Mouse (Mus musculus) CH12.LX (cell line): ENCODE data around the gene Mettl6. TPM values are rescaled to one million over a fixed set of nuclear protein-coding genes. Genes with fewer than 3 reads are reported as not detected.

Source experiments
- DNase-seq: peaks from one replicate; pipeline ENCODE4 v3.0.0-alpha.2; 2013; ENCODE audit errors: extremely low read depth
- H3K27ac ChIP-seq: 2 replicates; pipeline ENCODE4 v1.5.1; 2012; ENCODE audit warnings: low read depth, mild to moderate bottlenecking, control low read depth, moderate library complexity; ENCODE audit not compliant: insufficient read depth
- H3K27me3 ChIP-seq: replicated peaks from 2 replicates; pipeline ENCODE3; 2012; ENCODE audit warnings: inconsistent platforms
- H3K36me3 ChIP-seq, 2 experiments: replicated peaks in 1 of 2; 2 replicates each; pipeline versions ENCODE3 to v1.6.1; 2012; ENCODE audit warnings: inconsistent platforms in 1 of 2, low read length in 1 of 2, mild to moderate bottlenecking in 1 of 2, mixed read lengths in 1 of 2, moderate library complexity in 1 of 2; ENCODE audit not compliant: control insufficient read depth in 1 of 2, insufficient read depth in 1 of 2
- H3K4me1 ChIP-seq, 2 experiments: 2 replicates each; pipeline ENCODE4 v1.6.1; 2012; ENCODE audit warnings: inconsistent platforms in 1 of 2, moderate library complexity in 1 of 2; ENCODE audit not compliant: insufficient read depth in 2 of 2, control insufficient read depth in 1 of 2
- H3K4me2 ChIP-seq: 2 replicates; pipeline ENCODE4 v1.6.1; 2012; ENCODE audit warnings: low read depth, mild to moderate bottlenecking, control low read depth; ENCODE audit not compliant: poor library complexity, insufficient read depth, severe bottlenecking
- H3K4me3 ChIP-seq, 3 experiments: fragments of 150-350 bp in 1 of 3; sonication (generic) in 1 of 3; replicated peaks in 1 of 3; 2 replicates each; pipeline versions ENCODE3 to v1.5.1; 2011 to 2012; ENCODE audit warnings: low read depth in 2 of 3, low read length in 2 of 3, mild to moderate bottlenecking in 2 of 3, moderate library complexity in 2 of 3, control low read depth in 1 of 3, improper control_type of control experiment in 1 of 3, inconsistent platforms in 1 of 3, mixed read lengths in 1 of 3; ENCODE audit not compliant: poor library complexity in 1 of 3
- H3K79me2 ChIP-seq: replicated peaks from 2 replicates; pipeline ENCODE4 v1.6.1; 2012; ENCODE audit warnings: mild to moderate bottlenecking, moderate library complexity; ENCODE audit not compliant: control insufficient read depth, poor library complexity, insufficient read depth, severe bottlenecking; ENCODE audit errors: extremely low read depth
- H3K9ac ChIP-seq: 2 replicates; pipeline ENCODE4 v1.6.1; 2012; ENCODE audit warnings: low read depth, mild to moderate bottlenecking, control low read depth, moderate library complexity; ENCODE audit not compliant: insufficient read depth
- H3K9me3 ChIP-seq: replicated peaks from 2 replicates; pipeline ENCODE3; 2012; ENCODE audit warnings: low read length, inconsistent platforms, mixed read lengths
- BHLHE40 ChIP-seq: IDR thresholded peaks from 2 replicates; pipeline ENCODE4 v1.6.1; 2011; ENCODE audit warnings: mild to moderate bottlenecking, low read depth, low read length, improper control_type of control experiment
- CHD2 ChIP-seq: IDR thresholded peaks from 2 replicates; pipeline ENCODE4 v1.6.1; 2011; ENCODE audit warnings: low read length, improper control_type of control experiment
- CTCF ChIP-seq, 2 experiments: IDR thresholded peaks in 1 of 2; conservative IDR thresholded peaks in 1 of 2; 2 replicates each; pipeline ENCODE4 v1.5.1; 2011 to 2012; ENCODE audit warnings: low read depth in 2 of 2, low read length in 2 of 2, improper control_type of control experiment in 1 of 2, inconsistent platforms in 1 of 2, mild to moderate bottlenecking in 1 of 2, moderate library complexity in 1 of 2
- ELF1 ChIP-seq: IDR thresholded peaks from 2 replicates; pipeline ENCODE4 v1.6.1; 2014; ENCODE audit warnings: low read depth, mild to moderate bottlenecking, inconsistent platforms, low read length, improper control_type of control experiment
- EP300 ChIP-seq: IDR thresholded peaks from 2 replicates; pipeline ENCODE4 v1.6.1; 2011; ENCODE audit warnings: low read length, improper control_type of control experiment
- GABPA ChIP-seq: IDR thresholded peaks from 2 replicates; pipeline ENCODE4 v1.6.1; 2012; ENCODE audit warnings: low read depth, low read length, improper control_type of control experiment, inconsistent platforms; ENCODE audit not compliant: insufficient replicate concordance
- IRF4 ChIP-seq: IDR thresholded peaks from 2 replicates; pipeline ENCODE4 v1.6.1; 2014; ENCODE audit warnings: low read depth, mild to moderate bottlenecking, inconsistent platforms, low read length, improper control_type of control experiment
- KAT2A ChIP-seq: IDR thresholded peaks from 2 replicates; pipeline ENCODE4 v1.6.1; 2012; ENCODE audit warnings: low read length, improper control_type of control experiment, inconsistent platforms; ENCODE audit not compliant: insufficient replicate concordance
- MAFK ChIP-seq: IDR thresholded peaks from 2 replicates; pipeline ENCODE4 v1.6.1; 2011; ENCODE audit warnings: low read length, improper control_type of control experiment; ENCODE audit not compliant: insufficient replicate concordance
- MAX ChIP-seq: IDR thresholded peaks from 2 replicates; pipeline ENCODE4 v1.6.1; 2011; ENCODE audit warnings: low read length, improper control_type of control experiment
- MEF2A ChIP-seq: IDR thresholded peaks from 2 replicates; pipeline ENCODE4 v1.6.1; 2014; ENCODE audit warnings: low read depth, mild to moderate bottlenecking, inconsistent platforms, low read length, improper control_type of control experiment, borderline replicate concordance
- MXI1 ChIP-seq: IDR thresholded peaks from 2 replicates; pipeline ENCODE4 v1.6.1; 2011; ENCODE audit warnings: mild to moderate bottlenecking, low read depth, low read length, improper control_type of control experiment
- MYC ChIP-seq: IDR thresholded peaks from 2 replicates; pipeline ENCODE4 v1.6.1; 2011; ENCODE audit warnings: low read depth, mild to moderate bottlenecking, improper control_type of control experiment, low read length
- NELFE ChIP-seq: IDR thresholded peaks from 2 replicates; pipeline ENCODE4 v1.6.1; 2011; ENCODE audit warnings: low read depth, low read length, improper control_type of control experiment
- NRF1 ChIP-seq: IDR thresholded peaks from 2 replicates; pipeline ENCODE4 v1.6.1; 2014; ENCODE audit warnings: low read depth, mild to moderate bottlenecking, inconsistent platforms, low read length, improper control_type of control experiment, moderate library complexity
- POLR2AphosphoS2 ChIP-seq: IDR thresholded peaks from 2 replicates; pipeline ENCODE4 v1.6.1; 2011; ENCODE audit warnings: low read depth, low read length, improper control_type of control experiment
- RAD21 ChIP-seq: IDR thresholded peaks from 2 replicates; pipeline ENCODE4 v1.6.1; 2011; ENCODE audit warnings: low read depth, mild to moderate bottlenecking, low read length, improper control_type of control experiment, moderate library complexity
- SMC3 ChIP-seq: IDR thresholded peaks from 2 replicates; pipeline ENCODE4 v1.6.1; 2011; ENCODE audit warnings: low read depth, low read length, improper control_type of control experiment
- TCF12 ChIP-seq: IDR thresholded peaks from 2 replicates; pipeline ENCODE4 v1.6.1; 2014; ENCODE audit warnings: low read depth, mild to moderate bottlenecking, inconsistent platforms, low read length, improper control_type of control experiment
- USF1 ChIP-seq: IDR thresholded peaks from 2 replicates; pipeline ENCODE4 v1.6.1; 2014; ENCODE audit warnings: low read depth, mild to moderate bottlenecking, inconsistent platforms, low read length, improper control_type of control experiment
- ZC3H11A ChIP-seq: IDR thresholded peaks from 2 replicates; pipeline ENCODE4 v1.6.1; 2012; ENCODE audit warnings: low read depth, mild to moderate bottlenecking, inconsistent platforms, low read length, improper control_type of control experiment
- ZKSCAN1 ChIP-seq: IDR thresholded peaks from 2 replicates; pipeline ENCODE4 v1.6.1; 2012; ENCODE audit warnings: low read depth, inconsistent platforms, low read length, improper control_type of control experiment, borderline replicate concordance
- ZMIZ1 ChIP-seq: IDR thresholded peaks from 2 replicates; pipeline ENCODE4 v1.6.1; 2012; ENCODE audit warnings: low read depth, mild to moderate bottlenecking, inconsistent platforms, low read length, improper control_type of control experiment
- dilution Hi-C: fragments of 300-500 bp; cut with MboI; formaldehyde crosslinking; loops from 2 replicates; pipeline ENCODE4 v1.14.3; 2020; ENCODE audit warnings: low sequenced_read_pairs; ENCODE audit not compliant: extremely low pct_unique_long_range_greater_than_20kb, extremely low pct_ligation_motif_present
- in situ Hi-C: fragments of 300-500 bp; cut with MboI; formaldehyde crosslinking; loops from 3 replicates; pipeline ENCODE4 v1.14.3; 2019; ENCODE audit warnings: low sequenced_read_pairs, low pct_ligation_motif_present, low pct_unique_long_range_greater_than_20kb, mixed read lengths
- polyA plus RNA-seq: library from polyadenylated mRNA; unstranded; fragments of >175 nt; gene quantifications from 2 replicates; pipeline ENCODE4 v1.2.1, GENCODE M21; 2012; ENCODE audit warnings: low read depth; ENCODE audit not compliant: insufficient read length
- total RNA-seq, 2 experiments: library from RNA; depleted of rRNA; stranded (reverse); fragments of 300-350 nt in 1 of 2; fragments of >200 nt in 1 of 2; gene quantifications; 2 replicates each; pipeline ENCODE4 v1.2.3; 2012 to 2014

Gene Mettl6
- total and polyA plus RNA-seq, 3 experiments, result 38.2 to 122 (median 69.8) TPM

DNA sequence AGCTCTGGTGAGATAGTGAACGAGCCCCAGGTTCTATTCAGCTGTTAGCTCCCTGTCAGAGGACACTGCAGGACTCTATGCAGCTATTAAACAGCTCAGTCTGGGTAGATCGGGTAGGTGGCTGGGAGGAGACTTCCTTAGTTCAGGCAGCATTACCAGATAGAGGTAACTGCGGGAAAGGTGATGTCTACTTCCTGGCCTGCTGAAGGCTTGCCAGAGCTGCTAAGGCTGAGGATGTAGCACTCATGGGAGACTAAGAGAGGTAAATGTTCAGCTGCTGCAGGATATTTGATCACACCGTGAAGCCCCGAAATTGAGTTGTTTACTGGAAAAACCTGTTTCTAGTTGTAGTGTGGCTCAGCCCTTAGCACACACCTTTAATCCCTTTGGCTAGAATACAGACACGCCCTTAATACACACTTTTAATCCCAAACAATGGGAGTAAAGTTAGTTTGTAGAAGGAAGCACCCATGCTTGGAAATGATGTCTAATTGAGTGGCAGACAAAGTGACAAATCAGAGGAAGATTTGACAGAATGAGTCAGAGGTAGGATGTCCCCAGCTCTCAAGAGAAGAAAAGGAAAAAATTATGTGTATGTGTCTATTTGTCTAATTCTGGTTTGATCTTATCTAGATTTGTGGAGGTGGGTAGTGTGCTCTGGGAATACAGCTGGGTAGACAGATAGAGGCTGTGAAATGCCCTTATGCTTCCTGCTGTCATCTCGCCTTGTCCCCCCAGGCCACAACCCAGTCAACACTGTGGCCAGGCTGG, 30.4 kb upstream of the Mettl6 start:
- Histone ChIP-seq H3K4me2 (no peak overlapping the region), H3K9ac (no peak overlapping the region), H3K27me3 (no peaks in the 10 kb centered on the region), H3K4me3 (no peak overlapping the region), H3K4me1 (peaks cover 0 to 1% of the 10 kb centered on the region in 2 experiments; a peak in 1 of 4 replicates), H3K9me3 (no peaks in the 10 kb centered on the region), H3K27ac (no peak overlapping the region), H3K36me3 (peaks cover 13 to 61% of the 10 kb centered on the region in 2 experiments), H3K79me2 (no peaks in the 10 kb centered on the region)
- in situ Hi-C loops (loop anchor here (5.0 kb wide), 1 partner anchor 72 kb away; no protein-coding TSS in a partner anchor), dilution Hi-C loops (no loop called here)
- TF ChIP-seq NRF1 (no peak), MAX (no peak), ZC3H11A (no peak), KAT2A (no peak), MEF2A (no peak)
- no peak for DNase-seq

DNA sequence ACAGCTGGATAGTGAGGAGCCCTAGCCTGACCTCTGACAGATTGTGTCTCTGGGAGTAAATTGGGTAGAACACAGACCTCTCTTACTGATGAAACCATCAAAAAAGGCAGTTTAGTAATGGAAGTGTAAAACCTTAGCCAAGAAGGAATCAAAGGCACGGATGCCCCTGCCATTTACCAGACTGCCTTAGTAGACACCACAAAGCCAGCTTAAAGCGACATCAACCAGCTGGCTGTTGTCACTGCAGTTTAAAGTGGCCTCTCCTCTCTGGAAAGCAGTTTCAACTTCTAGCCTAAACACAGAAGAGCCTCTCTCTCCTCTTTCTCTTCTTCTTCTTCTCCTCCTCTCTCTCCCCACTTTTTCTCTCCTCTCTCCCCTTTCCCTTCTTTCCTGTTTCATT, 26.5 kb upstream of the Mettl6 start:
- H3K4me3 ChIP-seq, result no peak overlapping the region
- no peak overlapping the region for H3K9ac ChIP-seq
- in situ Hi-C loops, result no loop called here
- no peak for TF ChIP-seq CTCF (conservative IDR thresholded peaks at IDR 0.05 in 1 of 2, IDR thresholded peaks at IDR 0.05 in 1 of 2; ENCODE audit: low read depth in 2 of 2, low read length in 2 of 2)
- no peak for TF ChIP-seq MYC
- no peak for TF ChIP-seq MAFK
- TF ChIP-seq EP300, result no peak
- no peak for TF ChIP-seq NELFE
- dilution Hi-C loops, result no loop called here
- no peak for DNase-seq
- no peaks in the 10 kb centered on the region for H3K27me3 ChIP-seq
- no peaks in the 10 kb centered on the region for H3K9me3 ChIP-seq
- H3K79me2 ChIP-seq, result no peaks in the 10 kb centered on the region
- peaks cover 13 to 36% of the 10 kb centered on the region in 2 experiments for H3K36me3 ChIP-seq
- H3K27ac ChIP-seq, result no peak overlapping the region
- H3K4me2 ChIP-seq, result no peak overlapping the region
- H3K4me1 ChIP-seq, result peaks cover 0 to 9% of the 10 kb centered on the region in 2 experiments; a peak in 1 of 4 replicates

DNA sequence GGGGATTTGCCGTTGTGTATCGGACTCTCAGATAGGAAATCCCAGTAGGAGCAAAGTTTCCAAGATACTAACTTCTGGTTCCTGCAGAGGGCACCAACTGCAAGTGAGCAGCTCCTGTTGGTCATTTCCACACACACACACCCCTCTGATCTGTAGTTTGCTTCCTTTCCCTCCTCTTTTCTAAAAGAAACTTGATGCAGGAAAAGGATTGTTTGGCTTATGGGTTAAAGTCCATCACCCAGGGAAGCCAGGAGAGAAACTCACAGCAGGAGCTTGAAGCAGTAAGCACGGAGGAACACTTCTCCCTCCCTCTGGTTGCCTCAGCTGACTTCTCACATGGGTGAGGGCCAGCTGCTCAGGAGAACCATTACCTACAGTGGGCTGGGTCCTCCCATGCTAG, 24.3 kb upstream of the Mettl6 start:
- in situ Hi-C loops (loop anchor here (10.0 kb wide), 1 partner anchor 266 kb away; no protein-coding TSS in a partner anchor), dilution Hi-C loops (no loop called here)
- TF ChIP-seq ZKSCAN1 (no peak), POLR2AphosphoS2 (no peak), MAFK (no peak), MXI1 (no peak), RAD21 (peak; percentile 89), CHD2 (no peak), USF1 (no peak), CTCF (conservative IDR thresholded peaks at IDR 0.05 in 1 of 2, IDR thresholded peaks at IDR 0.05 in 1 of 2; ENCODE audit: low read depth in 2 of 2, low read length in 2 of 2) (peak; percentile 18 to 88; a peak in 2 of 4 replicates), ZC3H11A (peak; percentile 65), NELFE (peak; percentile 29; the same call in 1 of the 2 replicates), TCF12 (0 out of 2 replicates have a peak, but pooled peaks have one; percentile 32), GABPA (no peak), ZMIZ1 (no peak), BHLHE40 (no peak), IRF4 (peak; percentile 49; the same call in 1 of the 2 replicates), MAX (no peak), SMC3 (peak; percentile 87), ELF1 (0 out of 2 replicates have a peak, but pooled peaks have one; percentile 9)
- H3K9ac ChIP-seq, result no peak overlapping the region
- 0 out of 2 replicates have a peak overlapping the region, but pooled peaks have one; percentile 46 for H3K4me2 ChIP-seq
- DNase-seq, result no peak
- no peaks in the 10 kb centered on the region for H3K27me3 ChIP-seq
- H3K4me3 ChIP-seq, result no peak overlapping the region
- peaks cover 0 to 9% of the 10 kb centered on the region in 2 experiments; a peak in 1 of 4 replicates for H3K4me1 ChIP-seq
- no peaks in the 10 kb centered on the region for H3K79me2 ChIP-seq
- peaks cover 3 to 17% of the 10 kb centered on the region in 2 experiments for H3K36me3 ChIP-seq
- no peak overlapping the region for H3K27ac ChIP-seq
- H3K9me3 ChIP-seq, result no peaks in the 10 kb centered on the region
